Mouse (Mus musculus): ENCODE data around the gene Tmem176b. TPM values are rescaled to one million over a fixed set of nuclear protein-coding genes. Genes with fewer than 3 reads are reported as not detected.
"Not testable (repeated sequence)": the region's sequence is repeated elsewhere in the genome, so short reads cannot be mapped to it uniquely, and the experiment has no call there.

The Tmem176b gene
- polyA plus RNA-seq, 1 experiment from 2014 or later: 304 TPM

DNA sequence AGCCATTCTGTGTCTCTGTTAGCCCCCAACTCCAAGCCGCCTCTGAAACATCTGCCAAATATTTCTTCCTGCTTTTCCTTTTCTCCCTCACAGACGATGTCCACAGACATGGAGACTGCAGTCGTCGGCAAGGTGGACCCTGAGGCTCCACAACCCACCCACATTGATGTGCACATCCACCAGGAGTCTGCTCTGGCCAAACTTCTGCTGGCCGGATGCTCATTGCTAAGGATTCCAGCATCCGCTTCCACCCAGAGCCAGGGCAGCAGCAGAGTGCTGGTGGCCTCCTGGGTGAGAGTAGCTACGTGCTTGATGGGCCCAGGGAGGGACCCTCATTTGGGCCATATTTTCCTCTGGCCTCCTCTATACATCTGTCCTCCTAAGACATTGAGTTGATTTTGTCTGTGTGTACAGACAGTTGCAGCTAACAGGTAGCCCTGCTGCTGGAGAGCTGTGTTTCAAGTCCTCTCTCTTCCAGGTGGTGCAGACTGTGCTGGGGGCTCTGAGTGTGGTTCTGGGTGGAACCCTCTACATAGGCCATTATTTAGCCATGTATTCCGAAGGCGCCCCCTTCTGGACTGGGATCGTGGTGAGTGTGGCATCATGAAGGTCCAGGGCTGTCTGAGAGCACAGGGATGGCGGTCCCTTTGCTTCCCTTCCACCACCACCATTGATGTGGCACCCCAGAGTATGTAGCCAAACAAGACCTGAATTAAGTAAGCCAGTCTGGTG is 981 bp upstream of the Tmem176b start:
- peak; percentile 29 for DNase-seq (ENCODE audit: low spot score)

DNA sequence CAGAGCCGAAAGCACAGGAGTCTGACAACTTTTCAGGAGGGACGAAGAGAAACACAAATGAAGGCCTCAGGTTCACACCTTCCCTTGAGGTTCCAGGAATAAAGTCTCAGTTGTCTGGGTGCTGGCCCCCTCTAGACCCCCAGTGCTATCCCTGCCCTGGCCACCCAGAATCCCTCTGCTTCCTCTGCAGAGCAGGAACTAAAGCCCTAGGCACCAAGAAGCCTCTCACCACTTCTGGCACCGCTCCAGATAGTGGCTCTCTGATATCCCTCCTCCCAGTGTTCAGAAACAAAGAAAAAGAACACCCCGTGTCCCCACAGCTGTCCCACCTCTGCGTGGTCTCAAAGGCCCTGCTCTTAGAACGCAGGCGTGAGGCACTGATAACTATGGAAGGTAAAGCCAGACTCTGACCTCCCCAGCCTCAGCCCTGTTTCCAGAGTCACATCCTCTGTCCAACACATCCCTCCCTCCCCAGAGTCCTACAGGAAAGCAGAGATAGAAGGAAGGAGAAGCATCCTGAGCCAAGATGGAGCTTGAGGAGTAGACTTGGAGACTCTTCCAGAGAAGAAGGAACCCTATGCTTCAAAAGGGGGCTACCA is 826 bp downstream of the Tmem176b start, which contains the start of gene Tmem176a:
TSS of gene Tmem176a (plus strand) at position 549 of the 599 bp plus-strand sequence.
- DNase-seq (ENCODE audit: low spot score): no peak

DNA sequence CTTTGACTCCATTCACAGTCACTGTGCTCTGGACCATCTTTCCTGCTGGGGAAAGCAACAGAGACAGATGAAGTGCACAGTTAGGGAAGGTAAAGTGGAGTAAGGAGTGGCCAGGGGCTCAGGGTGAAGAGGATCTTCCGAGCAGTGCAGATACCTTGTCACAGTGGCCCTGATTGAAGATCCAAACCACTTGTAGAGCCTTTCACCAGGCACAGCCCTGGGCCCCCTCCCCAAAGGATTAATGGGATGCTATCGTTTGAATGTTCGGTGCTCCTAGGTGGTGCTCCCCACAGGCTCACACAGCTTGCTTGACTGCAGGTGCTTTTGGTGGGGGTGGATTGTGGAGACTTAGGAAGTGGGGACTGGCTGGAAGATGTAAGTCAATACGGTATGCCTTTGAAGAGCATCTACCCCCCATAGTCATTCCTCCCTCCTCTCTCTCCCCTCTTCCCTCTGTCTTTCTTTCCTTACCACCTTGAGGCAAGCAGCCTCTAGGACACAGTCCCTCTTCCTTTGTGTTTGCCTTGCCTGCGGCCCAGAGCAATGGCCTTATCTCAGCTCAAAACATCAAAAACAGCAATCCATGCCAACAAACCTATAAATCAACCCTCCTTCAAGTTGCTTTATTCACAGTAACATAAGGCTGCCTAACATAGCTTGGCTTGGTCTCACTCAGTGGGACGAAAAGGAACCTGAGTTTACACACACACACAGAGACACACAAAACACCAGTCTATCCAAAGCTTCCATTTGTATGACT is 2.8 kb downstream of the Tmem176b start:
- DNase-seq (ENCODE audit: low spot score): no peak

DNA sequence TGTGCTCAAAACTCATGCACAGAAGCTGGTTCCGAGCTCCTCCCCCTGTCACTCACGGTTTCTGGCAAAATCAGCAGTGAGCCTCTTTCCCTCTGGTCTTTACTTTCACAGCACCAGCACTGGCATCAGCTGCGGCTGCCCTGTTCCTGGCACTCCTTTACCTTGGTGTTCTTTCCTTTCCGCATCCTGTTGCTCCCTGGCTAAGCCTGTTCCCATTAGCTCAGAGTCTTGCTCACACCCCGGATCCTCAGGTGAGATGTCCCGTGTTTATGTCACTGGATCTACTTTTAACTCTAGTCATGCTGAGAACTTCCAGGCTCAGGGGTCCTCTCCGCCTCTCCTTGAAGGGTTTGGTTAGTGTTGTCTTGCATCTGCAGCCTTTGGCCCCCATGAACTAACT is 3.8 kb downstream of the Tmem176b start:
- DNase-seq (ENCODE audit: low spot score): no peak

DNA sequence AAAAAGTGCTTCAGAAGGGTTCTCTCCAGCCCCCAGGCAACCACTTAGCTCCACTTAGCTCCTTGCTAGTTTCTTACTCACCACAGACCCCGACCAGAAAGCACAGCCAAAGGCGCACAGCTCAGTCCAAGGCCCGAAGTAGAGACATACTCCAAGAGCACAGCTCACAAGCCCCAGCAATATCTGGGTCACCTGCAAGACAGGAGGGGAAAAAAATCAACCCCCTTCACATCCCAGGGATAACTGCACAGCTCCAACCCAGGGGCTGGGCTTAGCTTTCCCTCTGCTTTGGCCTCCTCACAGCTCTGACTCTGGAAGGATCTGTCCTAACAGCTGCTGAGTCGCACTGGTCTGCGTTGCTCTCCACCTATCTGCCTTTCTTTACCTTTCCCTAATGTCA is 5.2 kb downstream of the Tmem176b start:
- no peak for DNase-seq (ENCODE audit: low spot score)

DNA sequence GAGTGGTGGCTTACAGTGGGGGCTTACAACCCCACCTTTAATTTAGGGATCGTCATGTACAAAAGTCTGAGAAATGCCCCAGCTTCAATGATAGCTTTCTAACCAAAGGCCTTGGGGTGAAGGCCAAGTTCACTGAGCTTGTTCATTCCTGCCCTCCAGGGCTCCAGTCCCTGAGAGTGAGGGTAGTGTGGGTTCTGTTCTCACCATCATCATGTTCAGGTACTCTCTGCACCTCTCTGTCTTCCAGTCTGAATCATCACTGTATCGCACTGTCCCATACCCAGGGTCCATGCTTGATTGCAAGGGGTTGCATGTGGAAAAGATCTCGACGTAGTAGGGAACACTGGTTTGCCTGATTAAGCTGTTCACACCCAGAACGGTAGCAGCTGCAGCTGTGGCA is 6.1 kb downstream of the Tmem176b start:
- no peak for DNase-seq (ENCODE audit: low spot score)

DNA sequence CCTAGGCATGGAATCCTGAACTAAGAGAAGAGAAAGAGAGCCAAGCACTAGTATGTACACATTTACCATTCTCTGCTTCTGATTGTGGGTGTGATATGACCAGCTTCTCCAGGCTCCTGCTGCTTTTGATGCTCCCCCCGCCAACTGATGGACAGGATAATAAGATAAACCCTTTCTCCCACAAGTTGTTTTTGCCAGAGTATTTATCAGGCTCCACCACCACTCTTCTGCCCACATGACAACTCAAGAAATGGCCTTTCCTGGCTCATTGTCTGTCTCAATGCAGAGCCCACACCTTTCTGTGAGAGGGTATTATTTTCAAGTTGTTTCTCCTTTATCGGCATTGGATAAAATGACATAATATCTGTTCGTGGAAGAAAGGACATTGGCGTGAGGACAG is 7.8 kb downstream of the Tmem176b start:
- DNase-seq (ENCODE audit: low spot score): no peak

DNA sequence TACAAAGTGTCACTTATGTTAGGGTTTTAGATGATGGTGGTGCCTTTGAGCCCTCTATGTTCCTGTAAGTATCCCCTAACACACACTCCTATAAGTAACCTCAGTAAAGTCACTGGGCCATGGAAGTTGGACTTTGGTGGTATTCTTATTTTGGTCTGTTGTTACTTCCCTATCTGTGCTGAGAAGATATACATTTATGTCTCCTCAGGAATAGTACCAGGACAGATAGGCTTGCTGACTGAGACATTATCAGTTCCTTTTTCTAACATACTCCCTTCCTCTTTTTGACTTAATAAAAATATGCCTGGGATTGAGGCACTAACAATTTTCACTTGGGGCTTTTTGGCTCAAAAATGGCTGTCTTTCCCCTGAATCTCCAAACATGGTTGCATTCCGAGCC is 8.9 kb downstream of the Tmem176b start:
- DNase-seq (ENCODE audit: low spot score): no peak

DNA sequence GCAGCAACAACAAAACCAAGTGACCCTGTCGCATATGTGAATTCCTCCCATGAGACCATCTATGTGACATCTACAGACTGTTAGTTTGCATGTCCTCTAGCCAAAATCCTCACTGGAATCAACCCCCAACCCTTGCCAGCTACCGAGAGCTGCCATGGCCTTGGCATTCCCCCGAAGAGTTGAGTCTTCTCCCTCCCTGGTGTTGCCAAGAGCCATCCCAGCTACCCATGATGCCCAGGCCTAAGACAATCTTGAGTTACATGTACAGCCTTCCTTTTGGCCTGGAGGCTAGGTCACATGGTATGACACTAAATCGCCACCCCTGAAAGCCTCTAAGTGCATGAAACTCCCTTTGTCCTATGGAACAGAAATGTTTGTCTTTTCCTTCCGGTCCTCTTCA is 10.2 kb downstream of the Tmem176b start:
- DNase-seq (ENCODE audit: low spot score): no peak

DNA sequence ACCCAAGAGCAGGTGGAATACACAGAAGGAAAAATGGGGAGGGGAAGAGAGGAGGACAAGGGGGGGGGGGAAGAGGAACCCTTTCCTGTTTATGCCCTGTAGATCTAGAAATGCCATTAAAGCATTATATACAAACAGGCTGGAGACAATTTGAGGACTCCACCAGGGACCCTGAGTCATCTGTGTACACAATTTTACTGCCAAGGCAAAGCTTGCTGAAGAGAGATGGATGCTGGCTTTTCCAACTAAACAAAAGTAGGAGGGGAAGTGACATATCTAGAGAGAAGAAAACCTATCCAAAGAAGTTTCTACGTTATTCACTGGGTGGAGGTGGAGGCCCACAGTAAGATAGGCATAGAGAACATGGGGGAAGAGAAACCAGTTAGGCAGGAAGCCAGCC is 11.1 kb downstream of the Tmem176b start:
- DNase-seq (ENCODE audit: low spot score): no peak

DNA sequence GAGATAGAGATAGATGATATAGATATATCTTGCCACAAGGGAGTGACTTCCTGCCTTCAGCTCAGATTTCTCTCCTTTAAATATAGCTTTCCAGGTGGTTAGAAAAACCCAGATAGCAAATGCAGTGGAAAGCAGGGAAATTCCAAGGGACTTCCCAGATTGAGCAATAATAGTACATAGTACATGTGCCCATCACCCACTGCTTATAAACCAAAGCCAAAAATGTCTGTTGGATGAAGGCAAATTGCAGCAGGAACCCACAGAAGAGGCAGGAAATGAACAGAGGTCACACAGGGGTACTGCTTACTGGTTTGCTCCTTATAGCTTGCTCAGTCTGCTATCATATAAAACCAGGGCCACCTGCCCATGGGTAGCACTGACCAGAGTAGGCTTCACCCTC is 11.6 kb downstream of the Tmem176b start:
- no peak for DNase-seq (ENCODE audit: low spot score)

DNA sequence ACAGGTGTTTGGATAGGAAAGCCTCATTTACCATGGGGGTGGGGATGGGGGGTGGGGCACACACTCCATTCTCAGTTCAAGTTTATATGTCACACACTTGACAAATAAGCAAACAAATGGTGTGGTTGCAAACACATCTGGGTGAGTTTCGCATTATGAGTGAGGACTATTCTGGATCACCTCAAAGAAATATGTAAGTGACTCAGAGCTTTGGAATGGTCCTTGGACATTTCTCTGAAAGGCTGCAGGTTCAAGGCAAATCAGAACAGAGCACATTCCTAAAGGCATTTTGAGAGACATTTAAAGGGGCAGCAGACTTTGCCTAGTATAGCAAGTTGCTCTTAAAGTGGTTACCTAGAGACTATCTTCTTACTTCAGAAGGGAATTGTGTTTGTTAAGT is 12.3 kb downstream of the Tmem176b start:
- DNase-seq (ENCODE audit: low spot score): no peak

DNA sequence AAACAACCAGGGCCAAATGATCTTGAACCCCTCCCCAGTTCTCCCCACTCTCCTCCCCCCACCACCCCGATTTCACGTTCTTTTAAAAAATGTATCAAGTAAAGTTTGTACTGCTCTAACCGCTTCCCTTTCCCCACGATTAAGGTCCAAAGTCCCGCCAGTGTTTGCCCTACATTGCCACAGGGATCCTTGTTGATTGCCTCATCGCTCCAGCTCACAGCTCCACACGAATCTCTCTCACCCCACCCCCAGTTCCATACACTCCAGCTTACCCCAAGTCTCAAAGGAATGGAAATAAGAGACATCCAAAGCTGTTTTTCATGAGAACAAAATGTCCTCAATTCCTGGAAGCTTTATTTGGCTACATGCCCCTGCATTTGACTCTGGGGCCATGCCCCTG is 16.3 kb downstream of the Tmem176b start:
- DNase-seq (ENCODE audit: low spot score): no peak

DNA sequence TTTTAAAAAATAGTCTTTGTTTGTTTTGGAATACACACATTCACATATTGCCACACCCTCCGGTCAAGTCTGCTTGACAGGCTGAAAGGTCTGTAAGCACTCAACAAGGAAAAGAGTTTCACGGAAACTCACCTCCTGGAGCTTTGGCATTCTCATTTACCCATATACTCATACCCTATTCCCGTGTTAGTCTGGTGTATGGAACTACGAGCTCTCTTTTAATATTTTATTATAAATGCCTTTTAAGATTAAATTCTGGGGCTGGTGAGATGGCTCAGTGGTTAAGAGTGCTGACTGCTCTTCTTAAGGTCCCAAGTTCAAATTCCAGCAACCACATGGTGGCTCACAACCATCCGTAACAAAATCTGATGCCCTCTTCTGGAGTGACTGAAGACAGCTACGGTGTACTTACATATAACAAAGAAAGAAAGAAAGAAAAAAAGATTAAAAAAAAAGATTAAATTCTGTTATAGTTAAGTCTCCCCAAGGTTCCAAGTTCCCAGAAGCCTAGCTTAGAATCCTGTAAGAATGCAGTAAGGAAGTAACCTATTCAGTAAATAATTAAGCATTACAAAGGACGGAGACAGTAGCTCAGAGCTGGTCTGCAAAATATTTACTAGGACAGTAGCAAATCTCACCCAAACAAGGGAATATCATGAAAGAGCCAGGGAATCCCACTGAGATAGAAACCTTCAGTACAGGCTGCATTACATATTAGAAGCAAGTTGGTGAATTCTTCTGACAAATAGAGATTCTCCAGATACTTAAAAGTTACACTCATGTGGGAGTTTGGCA is 19.1 kb downstream of the Tmem176b start:
- DNase-seq (ENCODE audit: low spot score): not testable (repeated sequence)

DNA sequence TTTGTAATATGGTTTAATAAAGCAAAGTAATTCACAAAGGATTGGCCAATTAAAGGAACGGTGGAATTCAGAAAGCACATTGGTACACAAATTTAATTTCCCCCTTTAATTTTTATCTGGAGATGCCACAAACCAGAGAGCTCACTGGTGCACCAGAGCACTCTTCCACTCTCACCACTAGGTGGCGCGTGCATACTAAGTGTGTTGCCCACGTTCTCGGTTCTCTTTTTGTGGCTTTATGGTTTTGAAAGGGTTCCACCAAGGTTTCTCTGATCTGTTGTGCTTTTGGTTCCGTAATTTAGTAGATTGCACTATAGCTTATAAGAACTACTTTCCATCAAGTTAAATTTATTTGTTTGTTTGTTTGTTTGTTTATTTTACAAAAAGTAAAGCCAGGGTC is 23.5 kb downstream of the Tmem176b start:
- peak; percentile 83 for DNase-seq (ENCODE audit: low spot score)

DNA sequence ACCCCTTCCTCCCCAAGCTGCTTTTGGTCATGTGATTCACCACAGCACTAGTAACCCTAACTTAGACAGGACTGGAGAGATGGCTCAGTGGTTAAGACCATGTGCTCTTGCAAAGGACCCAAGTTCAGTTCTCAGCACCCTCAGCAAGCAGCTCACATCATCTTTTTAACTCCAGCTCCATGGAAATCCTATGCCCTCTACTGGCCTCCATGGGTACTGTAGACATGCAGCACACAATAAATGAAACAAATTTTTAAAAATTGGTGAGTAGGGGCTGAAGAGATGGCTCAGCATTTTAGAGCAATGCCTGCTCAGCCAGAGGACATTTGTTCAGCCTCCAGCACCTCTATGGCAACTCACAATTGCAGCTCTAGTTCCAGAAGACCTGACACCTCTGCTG is 26.3 kb downstream of the Tmem176b start:
- no peak for DNase-seq (ENCODE audit: low spot score)

DNA sequence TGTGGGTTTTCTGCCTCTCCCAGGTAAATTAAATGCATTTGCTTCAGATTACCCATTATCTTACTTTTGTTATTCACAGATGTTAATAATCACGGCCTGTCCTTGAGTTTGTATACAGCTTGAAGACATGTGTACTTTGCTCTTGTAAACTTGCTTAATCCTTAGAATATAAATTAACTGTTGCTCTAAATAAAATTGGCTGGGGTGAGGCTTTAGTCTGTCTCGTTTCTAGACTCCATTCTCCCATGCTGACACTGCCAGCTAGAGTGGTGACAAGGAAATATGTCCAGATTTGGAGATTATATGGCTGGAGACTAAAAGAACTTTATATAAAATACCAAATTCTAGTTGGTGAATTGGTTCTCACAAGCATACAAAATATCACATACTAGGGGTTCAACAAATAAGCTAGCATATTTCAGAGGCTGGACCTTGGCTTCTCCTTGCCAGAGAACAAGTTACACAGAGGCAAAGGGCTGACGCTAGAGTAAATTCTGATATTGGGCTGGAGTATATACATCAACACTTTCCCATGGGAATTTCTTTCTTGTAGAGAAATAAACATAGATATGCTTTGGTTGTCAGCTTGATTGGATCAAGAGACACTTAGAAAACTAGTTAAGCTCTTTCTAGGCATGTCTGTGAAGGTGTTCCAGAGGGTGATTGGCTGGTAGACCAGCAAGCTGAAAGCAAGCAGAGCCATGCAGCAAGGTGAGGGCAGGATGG is 31.6 kb downstream of the Tmem176b start:
- no peak for DNase-seq (ENCODE audit: low spot score)

DNA sequence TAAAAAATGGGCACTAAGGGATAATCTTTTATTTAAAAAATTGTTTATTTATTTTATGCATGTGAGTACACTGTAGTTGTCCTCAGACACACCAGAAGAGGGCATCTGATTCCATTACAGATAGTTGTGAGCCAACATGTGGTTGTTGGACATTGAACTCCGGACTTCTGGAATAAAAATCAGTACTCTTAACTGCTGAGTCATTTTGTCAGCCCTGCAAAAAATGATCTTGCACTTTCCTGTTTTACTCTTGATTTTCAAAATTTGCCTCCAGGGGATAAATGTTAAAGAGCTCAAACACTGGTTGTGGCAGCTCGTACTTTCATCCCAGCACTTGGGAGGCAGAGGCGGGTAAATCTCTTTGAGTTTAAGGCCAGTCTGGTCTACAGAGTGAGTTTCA is 34.5 kb downstream of the Tmem176b start:
- DNase-seq (ENCODE audit: low spot score): no peak

DNA sequence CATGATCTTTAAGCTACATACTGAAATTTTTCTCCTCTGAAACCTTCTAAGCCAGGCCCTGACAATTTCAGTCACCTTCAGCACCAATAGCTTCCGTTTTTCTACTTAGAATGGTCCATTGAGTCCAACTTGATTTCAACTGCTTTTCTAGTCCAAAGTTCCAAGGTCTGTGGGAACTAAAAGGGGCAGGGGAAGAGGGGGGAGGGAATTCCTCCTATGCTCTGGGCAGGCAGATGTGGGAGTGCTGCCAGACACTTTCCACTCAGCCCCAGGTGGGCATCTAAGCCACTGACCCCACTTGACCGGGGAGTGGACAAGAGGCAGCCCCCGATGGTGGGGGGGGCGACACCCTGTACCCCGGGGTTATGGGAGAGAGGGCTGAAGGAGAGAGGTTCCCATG is 37.0 kb downstream of the Tmem176b start:
- DNase-seq (ENCODE audit: low spot score): no peak

DNA sequence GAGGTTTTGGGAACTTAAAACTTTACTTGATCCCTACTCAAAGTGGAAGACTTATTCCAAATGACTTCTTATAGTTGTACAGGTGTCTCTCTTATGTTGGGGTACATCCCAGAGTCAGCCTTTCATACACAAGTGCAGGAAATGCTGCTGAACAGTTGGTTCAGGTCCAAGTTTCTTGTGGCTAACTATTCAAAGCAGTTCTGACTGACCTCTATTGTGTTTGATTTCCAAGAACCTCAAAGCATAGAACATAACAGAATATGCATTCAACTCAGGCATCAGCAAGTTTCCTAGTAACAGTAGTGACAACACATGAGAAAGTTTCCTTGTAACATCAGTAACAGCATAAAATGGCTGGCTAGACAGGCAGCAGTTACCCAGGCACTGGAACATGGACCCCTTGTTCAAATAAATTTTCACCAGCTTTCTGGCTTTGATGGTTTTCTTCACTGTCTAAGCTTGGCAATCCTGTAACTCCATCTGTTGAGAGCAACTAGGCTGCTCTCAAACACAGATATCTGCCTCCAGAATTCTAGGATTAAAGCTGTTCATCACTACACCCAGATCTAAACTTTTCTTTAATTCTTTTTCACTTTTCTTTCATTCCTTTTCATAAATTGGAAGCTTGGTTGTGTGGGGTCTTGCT is 37.8 kb downstream of the Tmem176b start:
- DNase-seq (ENCODE audit: low spot score): no peak

DNA sequence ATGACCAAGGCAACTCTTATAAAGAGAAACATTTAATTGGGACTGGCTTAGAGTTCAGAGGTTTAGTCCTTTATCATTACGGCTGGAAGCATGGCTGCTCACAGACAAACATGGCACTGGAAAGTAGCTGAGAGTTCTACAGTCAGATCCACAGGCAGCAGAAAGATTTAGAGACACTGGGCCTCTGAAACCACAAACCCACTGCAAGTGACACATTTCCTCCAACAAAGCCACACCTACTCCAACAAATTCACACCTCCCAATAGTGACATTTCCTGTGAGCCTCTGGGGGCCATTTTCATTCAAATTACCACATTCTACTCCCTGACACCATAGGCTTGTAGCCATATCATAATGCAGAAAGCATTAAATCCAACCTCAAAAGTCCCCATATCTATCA is 39.4 kb downstream of the Tmem176b start:
- DNase-seq (ENCODE audit: low spot score): peak; percentile 47
